Mouse (Mus musculus): ENCODE measurements around the gene Slc35f6.

- TF ChIP-seq POLR2A (IDR thresholded peaks at IDR 0.05; ENCODE audit: control insufficient read depth, extremely low read depth, insufficient read depth, low read length, poor library complexity) = no peak
- no peak for TF ChIP-seq CTCF (IDR thresholded peaks at IDR 0.05; ENCODE audit: borderline replicate concordance, control insufficient read depth, extremely low read depth, insufficient read depth, low read length, poor library complexity)
Measured at GRCm38 (mm10) chr5:30655042-30655441, 7.3 kb downstream of the Slc35f6 start.

All from thymus, adult 2 months (tissue).